Mouse (Mus musculus) cerebellum, adult 9-10 months (tissue): ENCODE data around the gene Med29.

Experiments
- DNase-seq: peaks from one replicate; pipeline ENCODE4 v3.0.0; 2022

The Med29 gene

DNA sequence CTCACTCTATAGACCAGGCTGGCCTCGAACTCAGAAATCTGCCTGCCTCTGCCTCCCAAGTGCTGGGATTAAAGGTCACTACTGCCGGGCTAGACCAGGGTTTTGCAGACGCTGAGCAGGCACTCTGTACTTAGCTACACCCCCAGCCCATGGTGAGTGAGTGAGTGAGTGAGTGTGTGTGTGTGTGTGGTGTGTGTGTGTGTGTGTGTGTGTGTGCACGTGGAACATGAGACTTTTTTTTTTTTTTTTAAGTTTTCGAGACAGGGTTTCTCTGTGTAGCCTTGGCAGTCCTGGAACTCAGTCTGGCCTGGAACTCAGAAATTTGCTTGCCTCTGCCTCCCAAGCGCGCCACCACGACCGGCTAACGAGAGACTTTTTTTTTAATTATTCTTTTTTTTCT is 17.9 kb downstream of the Med29 start:
- no peak for DNase-seq

DNA sequence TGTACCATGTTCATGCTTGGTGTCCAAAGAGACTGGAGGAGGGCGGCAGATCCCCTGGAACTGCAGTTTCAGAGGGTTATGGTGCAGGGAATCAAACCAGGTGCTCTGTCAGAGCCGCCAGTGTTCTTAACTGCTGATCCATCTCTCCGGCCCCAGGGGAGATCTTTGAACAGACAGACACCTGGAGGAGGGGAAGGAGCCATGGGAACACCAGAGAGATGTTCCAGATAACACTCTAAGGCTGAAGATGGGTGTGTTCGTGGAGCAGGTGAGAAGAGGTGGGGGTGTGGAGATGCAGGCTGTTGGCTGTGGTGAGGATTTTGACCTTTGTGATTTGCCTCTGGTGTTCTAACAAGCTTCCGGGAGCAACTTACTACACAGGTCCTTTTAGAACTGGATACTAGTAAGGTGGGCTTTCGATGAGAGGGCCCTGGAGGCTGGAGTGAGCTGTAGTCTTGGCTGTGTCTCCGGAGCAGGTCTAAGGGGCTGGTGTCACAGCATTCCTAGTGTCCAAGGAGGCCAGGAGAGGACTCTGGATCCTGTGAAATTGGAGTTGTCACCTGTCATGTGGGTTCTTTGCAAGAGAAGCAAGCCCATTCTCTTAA is 18.5 kb downstream of the Med29 start:
- no peak for DNase-seq

DNA sequence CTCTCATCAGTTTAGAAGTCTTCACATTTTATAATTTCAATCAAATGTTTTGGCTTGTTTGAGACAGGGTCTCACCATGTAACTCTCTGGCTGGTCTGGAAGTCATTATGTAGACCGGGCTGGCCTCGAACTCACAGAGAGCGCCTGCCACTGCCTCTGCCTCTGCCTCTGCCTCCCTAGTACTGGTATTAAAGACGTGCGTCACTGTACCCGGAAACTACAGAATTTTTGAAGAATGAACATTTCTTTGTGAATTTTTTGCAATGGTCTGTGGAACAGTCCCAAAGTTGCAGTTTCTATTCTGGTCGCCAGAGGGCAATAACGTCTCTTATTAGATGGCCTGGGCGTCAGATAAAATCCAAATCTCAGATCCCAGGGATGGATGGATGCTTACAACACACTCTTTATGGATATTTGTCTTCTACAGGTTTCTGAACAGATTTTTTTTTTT is 19.4 kb downstream of the Med29 start:
- DNase-seq = peak; percentile 88

DNA sequence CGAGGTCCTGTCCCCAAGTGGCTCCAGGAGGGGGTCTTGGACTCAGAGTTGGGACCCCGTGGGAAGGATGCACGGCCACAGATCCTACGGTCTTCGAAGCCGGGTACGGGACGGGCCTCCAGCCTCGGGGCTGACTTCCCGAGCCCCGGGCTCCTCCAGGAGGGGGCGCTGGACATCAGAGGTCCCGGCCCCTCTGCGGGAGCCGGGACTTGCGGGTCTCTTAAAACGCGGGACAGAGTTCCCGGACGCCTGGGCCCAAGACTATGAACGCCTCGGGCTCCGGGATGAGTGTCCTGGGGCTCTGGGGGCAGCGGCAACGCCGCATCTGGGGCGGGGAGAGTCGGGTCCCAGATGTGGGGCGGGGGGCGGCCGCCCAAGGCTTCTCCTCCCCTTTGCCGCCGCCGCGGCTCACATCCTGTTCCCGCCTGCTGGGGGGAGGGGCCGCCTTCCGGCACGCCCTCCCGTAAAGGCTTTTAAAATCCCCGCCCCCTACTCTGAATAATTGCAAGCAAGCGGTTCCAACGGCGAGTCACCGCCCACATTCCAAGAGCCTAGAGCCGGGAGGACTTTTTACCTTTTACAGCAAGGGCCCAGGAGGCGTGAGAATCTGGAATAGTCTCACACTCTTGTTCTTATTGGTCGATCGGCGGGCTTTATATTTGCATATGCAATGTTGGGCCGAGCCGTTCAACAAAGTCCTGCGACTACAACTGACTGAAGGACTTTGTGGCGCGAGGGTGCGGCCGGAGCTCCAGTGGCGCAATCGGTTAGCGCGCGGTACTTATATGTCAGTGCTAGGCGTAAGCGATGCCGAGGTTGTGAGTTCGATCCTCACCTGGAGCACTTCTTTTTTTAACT is 20.0 kb downstream of the Med29 start, which contains the start of gene Plekhg2:
Plekhg2 (minus strand) TSS at position 349 of the 858 bp plus-strand sequence.
- peak; percentile 95 for DNase-seq

DNA sequence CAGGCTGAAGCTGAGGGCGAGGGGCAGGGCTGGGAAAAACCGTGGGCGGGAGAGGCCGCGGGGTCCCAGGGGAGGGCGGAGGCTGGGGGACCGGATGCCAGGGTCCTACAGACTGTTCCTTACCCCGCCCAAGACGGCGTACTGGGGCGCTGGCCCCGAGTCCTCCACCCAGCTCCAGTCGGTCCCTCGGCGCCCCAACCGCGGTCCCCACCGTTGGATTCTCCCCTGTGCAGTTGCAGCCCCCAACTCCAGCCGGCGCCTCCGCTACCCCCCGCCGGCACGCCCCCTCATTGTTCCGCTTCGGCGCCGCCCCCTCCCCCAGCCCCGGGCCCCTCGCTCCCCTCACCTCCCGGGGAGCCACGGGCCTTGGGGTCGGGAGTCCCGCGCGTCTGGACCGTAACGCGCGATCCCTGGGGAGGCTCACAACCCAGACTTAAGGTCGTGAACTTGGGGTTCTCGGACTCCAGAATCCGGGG is 21.0 kb downstream of the Med29 start:
- no peak for DNase-seq

DNA sequence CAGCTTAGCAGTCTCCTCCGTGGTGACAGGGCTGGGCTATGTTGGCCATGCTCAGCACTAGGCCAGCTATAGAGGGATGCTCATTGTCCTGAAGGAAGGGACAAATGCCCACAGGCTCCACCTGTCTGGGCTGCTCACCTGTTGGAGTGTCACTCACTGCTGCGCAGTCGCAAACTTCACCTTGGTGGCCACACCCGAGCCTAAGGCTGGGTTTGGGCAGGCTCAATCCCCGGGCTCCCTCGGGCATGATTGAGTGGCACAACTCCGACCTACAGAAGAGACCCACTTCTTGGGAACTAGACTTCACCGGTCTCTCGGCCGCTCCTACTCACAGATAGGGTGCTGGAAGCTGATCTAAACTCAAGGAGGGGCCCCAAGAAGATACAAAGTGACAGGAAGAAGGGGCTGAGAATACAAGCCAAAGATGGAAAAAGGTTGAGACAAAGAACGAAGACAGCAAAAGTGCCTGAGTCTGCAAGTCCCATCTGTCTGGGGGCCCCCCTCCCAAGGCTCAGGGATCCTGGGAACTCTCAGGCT is 21.5 kb downstream of the Med29 start:
- DNase-seq = no peak

DNA sequence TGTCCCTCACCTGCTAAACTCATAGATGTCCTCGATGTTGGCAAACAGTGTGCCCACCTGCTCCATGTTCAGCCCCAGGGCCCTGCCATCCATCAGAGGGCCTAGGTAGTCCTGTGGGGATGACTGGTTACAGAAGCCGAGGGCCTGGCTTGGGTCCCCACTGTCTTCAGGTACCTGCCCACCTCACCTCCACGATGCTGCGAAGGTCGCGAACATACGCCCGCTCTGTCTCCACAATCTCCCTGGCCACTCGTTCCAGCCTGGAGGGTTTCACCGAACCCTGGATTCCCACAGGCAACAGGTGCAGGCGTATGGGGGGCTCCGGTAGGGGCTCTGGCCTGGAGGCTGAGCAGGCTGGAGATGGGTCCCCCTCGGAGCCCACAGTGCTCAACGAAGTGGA is 22.5 kb downstream of the Med29 start:
- DNase-seq = no peak

DNA sequence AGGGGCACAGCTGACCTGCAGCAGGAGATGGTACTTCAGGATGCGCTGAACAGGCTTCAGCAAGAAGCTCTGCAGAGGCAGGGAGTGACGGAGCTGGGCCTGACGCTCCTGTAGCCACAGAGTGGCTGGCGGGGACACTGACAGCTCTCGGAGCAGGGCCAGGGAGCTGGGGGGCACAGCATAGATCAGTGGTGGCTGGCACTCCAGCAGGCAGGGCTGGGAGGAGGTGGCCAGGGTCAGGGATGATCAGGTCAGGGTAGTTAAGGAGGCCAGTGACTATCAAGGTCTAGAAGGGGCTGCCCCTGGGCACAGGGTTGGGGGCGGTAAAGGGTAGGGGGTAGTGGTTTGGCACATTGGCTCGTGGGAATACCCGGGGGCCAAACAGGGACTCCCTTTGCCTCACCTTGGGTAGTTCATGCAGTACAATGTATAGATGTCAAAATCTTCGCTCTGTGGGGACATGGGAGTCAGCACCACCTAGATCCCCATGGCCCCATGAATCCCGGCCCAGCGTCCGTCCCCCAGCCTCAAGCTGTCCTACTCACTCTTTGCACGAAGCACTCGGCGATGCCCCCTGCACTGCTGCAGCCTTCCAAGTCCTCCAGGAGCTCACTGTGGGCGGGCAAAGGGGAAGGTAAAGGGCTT is 24.1 kb downstream of the Med29 start:
- no peak for DNase-seq

DNA sequence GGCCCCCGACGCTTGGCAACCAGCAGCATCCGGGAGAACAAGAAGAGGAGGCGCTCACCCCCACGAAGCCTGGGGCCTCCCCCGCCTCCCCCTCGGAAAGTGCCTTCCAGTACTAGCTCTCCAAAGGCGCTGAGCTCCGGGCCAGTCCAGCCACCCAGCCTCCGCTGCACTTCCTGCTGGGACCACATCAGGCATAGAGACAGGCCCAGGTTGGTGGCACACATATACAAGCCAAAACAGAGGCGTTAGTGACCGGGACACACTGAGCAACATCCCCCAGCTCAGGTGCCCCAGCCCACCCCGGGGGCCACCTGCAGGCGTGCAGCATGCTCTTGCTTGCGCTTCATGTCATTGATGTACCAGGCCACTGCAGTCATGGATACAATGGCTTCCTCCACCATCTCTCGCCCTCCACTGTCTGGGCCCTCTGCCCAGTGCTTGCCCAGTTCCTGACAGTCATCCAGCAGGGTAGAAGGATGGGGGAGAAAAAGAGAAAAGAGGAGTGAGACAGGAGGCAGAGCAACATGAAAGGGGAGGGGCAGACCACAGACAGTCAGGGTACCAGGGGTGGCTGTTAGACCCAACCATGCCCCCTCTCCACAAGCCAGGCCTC is 24.7 kb downstream of the Med29 start:
- DNase-seq = no peak

DNA sequence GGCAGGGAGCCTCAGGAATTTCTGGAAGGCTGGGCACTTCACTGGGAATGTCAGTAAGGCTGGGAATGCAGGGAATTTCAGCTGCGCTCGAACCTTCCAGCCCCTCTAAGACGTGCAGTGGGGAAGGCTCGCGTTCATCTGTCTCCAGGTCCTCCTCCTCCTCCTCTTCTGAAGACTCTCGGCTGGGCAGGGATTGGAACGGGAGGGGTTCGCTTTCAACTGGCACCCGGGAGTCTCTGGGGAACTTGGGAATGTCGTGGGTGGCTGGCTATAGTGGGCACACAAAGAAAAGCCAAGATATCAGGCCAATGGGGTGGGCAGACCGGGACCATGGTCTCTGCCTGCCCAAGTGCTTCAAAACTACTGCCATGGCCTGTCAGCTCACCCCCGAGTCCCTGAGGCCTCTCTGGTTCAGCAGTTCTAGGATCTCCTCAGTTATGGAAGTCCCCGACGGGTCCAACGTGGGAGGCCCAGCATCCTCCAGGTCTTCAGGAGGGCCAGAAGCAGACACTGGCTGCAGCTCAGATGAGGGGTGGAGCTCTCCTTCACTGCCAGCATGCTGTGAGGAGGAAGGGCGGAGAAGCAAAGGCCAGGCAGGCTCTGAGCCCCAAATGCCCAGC is 30.0 kb downstream of the Med29 start:
- DNase-seq = no peak

DNA sequence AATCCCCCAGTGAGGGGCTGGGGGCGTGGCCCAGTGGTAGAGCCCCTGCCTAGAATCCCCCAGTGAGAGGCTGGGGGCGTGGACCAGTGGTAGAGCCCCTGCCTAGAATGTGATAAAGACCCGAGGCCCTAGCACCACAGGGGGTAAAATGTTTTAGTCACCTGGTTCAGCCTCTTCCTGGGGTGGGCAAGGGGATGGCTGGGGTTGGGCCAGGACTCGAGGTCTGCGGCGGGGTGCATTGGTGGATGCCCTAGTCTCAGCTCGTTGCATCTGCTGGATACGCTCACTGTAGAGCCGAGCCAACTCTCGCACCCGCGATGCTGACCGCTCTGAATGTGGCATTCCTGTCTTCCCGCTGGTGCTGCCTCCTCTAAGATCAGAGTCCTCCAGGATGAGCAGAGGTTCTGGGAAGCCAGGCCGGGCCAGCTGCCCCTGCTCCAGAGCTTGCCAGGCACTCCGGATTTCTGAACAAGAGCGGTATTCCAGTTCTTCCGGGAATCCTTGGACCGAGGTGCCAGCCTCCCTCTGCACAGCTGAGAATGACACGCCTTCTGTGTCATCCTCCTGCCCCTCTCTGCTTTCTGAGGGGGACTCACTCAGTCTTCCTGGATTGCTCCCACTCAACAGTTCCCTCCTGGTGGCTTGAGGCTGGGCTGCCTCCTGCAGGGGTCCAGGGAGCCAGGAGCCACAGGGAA is 30.7 kb downstream of the Med29 start:
- no peak for DNase-seq

DNA sequence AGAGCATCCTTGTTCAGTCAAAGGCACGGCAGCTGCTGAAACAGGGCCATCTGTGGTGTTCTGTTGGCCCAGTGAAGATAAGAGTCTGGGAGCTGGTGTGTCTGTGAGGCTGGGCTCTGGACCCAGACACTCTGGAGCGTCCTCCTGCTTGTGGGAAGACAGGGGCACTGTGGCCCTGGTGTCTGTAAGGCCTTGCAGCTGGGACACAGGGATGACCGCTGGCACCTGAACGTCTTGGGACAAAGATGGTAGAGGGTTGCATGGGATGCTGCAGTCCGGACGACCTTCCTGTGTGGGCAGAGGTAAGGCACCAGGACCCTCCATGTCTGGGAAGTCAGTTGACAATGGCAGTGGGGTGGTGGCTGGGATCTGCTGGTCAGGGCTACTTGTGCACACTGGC is 32.2 kb downstream of the Med29 start:
- DNase-seq = no peak

DNA sequence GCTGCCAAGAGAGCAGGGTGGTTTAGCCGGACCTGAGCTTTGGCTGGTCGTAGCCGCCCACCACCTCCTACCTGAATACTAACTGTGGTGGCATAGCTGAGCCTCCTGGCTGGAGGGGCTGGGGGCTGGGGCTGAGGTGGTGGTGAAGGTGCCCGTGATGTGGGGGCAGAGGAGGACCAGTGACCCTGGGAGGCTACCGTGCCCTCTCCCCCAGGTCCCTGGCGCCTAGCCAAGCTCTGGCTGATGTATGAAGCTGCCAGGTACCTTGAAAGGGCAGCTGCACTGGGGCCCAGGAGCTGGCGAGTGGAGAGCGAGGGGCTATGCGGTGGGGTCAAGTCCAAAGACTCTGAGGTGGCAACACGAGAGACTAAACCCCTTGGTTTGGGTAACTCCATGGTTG is 32.7 kb downstream of the Med29 start:
- no peak for DNase-seq

DNA sequence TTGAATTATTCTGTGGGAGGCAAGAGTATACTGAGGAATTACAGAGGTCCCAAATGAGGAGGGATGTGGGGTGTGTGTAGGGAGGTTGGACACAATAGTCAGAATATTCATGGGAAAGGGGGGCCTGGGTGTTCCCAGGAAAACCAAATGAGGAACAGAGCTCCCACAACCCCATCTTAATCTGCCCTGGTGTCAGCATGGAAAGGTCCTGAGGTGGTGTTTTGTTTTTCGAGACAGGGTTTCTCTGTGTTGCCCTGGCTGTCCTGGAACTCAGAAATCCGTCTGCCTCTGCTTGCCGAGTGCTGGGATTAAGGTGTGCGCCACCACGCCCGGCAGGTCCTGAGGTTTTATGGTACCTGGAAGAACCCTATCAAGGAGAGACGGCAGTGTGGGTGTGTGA is 34.1 kb downstream of the Med29 start:
- DNase-seq = no peak

DNA sequence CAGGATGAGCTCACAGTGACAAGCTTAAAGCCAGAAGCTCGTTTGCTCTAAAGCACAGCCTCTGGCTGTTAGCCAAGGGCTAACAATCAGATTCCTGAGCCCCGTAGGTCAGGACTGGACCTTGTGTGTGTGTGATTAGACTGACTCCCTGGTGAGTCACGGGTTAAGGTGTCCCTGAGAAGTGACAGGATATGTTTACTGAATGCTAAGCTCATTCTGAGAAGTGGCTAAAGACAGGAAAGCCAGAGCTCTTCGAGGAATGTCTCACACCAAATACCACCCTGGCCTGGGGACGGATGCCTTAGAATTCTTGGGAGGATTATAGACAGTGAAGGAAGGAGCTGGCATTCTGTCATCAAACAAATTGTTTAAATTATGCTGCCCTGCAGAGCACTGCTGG is 34.5 kb downstream of the Med29 start:
- no peak for DNase-seq

DNA sequence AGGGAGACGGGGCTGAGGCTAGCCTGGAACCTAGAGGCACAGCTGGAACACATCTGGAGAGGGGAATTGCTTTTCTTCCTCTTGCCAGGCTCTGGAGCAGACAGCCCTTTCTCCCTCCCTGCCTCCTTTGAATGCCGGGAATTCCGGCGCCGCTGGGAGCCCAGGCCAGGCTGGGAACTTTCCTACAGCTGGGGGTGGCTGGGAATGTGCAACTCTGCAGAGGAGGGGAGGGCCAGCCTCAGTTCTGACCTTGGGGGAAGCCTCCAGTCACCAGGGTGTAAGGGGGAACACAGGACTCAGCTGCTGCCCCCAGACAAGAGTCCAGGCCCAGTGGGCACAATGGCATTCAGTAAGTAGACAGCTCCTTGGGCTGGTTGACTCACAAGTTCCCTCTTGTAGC is 35.5 kb downstream of the Med29 start:
- DNase-seq = no peak

DNA sequence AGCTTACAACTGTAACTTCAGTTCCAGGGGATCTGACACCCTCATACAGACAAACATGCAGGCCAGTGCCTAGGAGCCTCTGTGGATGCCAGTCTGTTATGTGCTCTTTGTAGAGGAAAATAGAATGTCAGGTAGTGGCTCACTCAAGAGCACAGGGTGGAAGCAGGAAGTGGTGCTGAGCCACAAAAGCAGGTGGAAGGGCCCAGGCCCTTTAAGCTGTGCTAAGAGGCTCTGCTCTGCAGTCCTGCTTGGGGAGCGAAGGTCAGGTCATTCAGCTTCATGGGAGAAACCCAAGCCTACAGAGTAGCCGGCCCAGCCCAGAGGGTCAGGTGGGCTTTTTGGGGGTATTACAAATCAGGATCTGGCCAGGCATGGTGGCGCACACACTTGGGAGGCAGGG is 37.3 kb downstream of the Med29 start:
- DNase-seq = no peak

DNA sequence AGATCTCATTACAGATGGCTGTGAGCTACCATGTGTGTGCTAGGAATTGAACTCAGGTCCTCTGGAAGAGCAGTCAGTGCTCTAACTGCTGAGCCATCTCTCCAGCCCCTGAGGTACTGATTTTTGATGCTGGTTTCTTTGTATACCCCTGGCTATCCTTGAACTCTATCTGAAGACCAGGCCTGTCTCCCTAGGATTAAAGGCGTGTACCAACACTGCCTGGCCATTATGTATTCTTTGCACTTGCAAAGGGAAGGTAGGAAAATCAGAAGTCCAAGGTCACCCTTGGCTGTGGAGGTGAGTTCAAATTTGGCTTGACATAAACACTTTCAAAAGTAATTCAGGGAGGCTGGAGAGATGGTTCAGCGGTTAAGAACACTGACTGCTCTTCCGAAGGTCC is 37.9 kb downstream of the Med29 start:
- no peak for DNase-seq

DNA sequence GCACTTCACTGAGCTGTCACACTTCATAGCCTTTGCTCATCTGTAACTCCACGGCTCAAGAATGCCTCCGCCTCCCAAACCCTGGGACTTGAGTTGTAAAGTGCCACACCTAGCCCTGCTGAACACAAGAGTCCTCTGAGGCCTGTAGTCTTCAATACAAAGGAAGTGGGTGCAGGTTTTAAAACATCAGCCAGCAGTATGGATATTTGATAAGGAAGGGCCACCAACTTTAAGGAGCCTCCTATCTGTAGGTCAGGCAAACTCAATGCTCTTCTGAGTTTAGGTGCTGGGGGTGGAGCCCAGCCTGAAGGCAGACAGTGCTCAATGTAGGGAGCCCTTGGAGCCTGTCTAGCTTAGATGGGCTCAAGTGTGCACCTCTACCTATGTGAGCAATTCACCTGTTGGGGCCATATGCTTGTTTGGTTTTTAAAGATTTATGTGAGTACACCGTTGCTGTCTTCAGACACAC is 38.4 kb downstream of the Med29 start:
- DNase-seq = no peak

DNA sequence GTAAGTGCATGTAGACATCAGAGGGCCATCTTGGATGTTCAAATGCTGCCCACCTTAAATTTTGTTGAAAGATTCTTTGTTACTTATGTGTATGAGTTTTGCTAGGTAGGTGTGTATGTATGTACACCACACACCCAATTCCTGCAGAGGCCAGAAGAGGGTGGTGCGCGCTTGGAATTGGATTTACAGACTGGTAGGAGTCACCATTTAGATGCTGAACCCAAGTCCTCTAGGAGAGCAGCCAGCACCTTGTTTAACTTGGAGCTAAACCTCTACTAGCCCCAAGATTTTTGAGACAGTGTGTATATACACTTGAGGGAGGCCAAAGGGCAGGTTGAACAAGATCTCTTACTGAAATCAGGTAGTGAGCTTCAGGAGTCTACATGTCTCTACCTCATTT is 39.2 kb downstream of the Med29 start:
- DNase-seq = no peak

DNA sequence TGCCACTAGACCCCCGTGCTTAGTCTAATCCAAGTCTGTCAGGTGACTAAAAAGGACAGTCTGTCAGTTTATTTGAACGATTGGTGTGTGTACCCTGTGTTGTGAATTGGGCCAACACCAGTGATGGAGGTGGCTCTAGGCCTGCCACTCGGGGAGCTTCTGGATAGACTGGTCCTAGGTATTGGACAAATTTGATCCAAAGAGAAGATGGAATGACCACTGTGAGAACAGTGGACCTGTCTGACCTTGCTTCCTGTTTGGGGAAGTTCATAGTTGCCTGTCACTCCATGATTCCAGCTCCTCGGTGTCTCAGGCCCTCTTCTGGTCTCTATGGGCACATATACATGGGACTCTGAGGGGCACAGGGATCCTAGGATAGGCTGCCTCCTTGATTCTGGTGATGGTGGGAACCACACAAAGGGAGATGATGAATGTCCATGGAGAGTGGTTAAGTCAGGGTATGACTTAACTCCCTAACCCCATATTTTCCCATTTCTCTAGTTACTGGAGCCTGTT is 40.8 kb downstream of the Med29 start:
- no peak for DNase-seq
